Mouse (Mus musculus) liver, embryonic 14.5 days (tissue): ENCODE results near the gene Nyap2. TPM values are rescaled to one million over a fixed set of nuclear protein-coding genes. Genes with fewer than 3 reads are reported as not detected.
"Not testable (repeated sequence)": the region's sequence is repeated elsewhere in the genome, so short reads cannot be mapped to it uniquely, and the experiment has no call there.

Experiments used
- ATAC-seq: fragments of 200-750 bp; cut with Nextera tagmentation; 2 replicates; pipeline ENCODE4 v1.8.0; 2017; ENCODE audit warnings: moderate number of reproducible peaks, mild to moderate bottlenecking, moderate library complexity; ENCODE audit not compliant: insufficient read depth
- DNase-seq, 3 experiments: peaks; one replicate each; pipeline ENCODE4 v3.0.0-alpha.2; 2012 to 2013; ENCODE audit warnings: low read depth in 3 of 3, low spot score in 3 of 3
- H3K27ac ChIP-seq: fragments of 300-500 bp; sonication (generic); 2 replicates; pipeline ENCODE4 v1.5.1; 2014; ENCODE audit warnings: moderate library complexity, mild to moderate bottlenecking, control low read depth, inconsistent platforms
- H3K27me3 ChIP-seq: fragments of 300-500 bp; sonication (generic); 2 replicates; pipeline ENCODE4 v1.6.1; 2014; ENCODE audit warnings: mild to moderate bottlenecking, low read length, moderate library complexity; ENCODE audit not compliant: control insufficient read depth, insufficient read depth
- H3K36me3 ChIP-seq: fragments of 300-500 bp; sonication (generic); replicated peaks from 2 replicates; pipeline ENCODE4 v1.6.1; 2014; ENCODE audit warnings: low read depth; ENCODE audit not compliant: control insufficient read depth, insufficient read depth
- H3K4me1 ChIP-seq, 2 experiments: fragments of 200-500 bp in 1 of 2; fragments of 300-500 bp in 1 of 2; sonication (generic) in 1 of 2; replicated peaks; 2 replicates each; pipeline ENCODE4 v1.6.1; 2012 to 2014; ENCODE audit warnings: antibody characterized with exemption in 1 of 2, inconsistent platforms in 1 of 2, low read length in 1 of 2; ENCODE audit not compliant: control insufficient read depth in 2 of 2, insufficient read depth in 2 of 2
- H3K4me2 ChIP-seq: fragments of 300-500 bp; sonication (generic); 2 replicates; pipeline ENCODE4 v1.6.1; 2014; ENCODE audit warnings: low read depth, mild to moderate bottlenecking, control low read depth, moderate library complexity
- H3K4me3 ChIP-seq, 2 experiments: fragments of 200-500 bp in 1 of 2; fragments of 300-500 bp in 1 of 2; sonication (generic) in 1 of 2; 2 replicates each; pipeline ENCODE4 v1.5.1; 2012 to 2014; ENCODE audit warnings: low read depth in 2 of 2, low read length in 2 of 2, mild to moderate bottlenecking in 2 of 2, control low read depth in 1 of 2, inconsistent platforms in 1 of 2, moderate library complexity in 1 of 2; ENCODE audit not compliant: insufficient read depth in 1 of 2
- H3K9ac ChIP-seq: fragments of 300-500 bp; sonication (generic); replicated peaks from 2 replicates; pipeline ENCODE4 v1.6.1; 2014; ENCODE audit warnings: mild to moderate bottlenecking, control low read depth, moderate library complexity
- H3K9me3 ChIP-seq: fragments of 300-500 bp; sonication (generic); 2 replicates; pipeline ENCODE4 v1.6.1; 2016; ENCODE audit warnings: low read length, mixed read lengths; ENCODE audit not compliant: control insufficient read depth
- CTCF ChIP-seq: IDR thresholded peaks from 2 replicates; pipeline ENCODE4 v1.5.1; 2016; ENCODE audit warnings: antibody characterized with exemption, low read depth, control low read depth
- EP300 ChIP-seq: IDR thresholded peaks from 2 replicates; pipeline ENCODE4 v1.6.1; 2016; ENCODE audit warnings: antibody characterized with exemption, low read depth
- WGBS: fragments of 180-500 bp; shearing (Covaris S2); extraction: QIAGEN DNeasy Blood & Tissue Kit; methylation state at CpG from one replicate; pipeline ENCODE4 v1.1.7; 2014; ENCODE audit not compliant: insufficient replicate concordance; 5-methylcytosine and 5-hydroxymethylcytosine counted together
- polyA plus RNA-seq, 2 experiments: library from polyadenylated mRNA; depleted of rRNA in 1 of 2; stranded (reverse) in 1 of 2; unstranded in 1 of 2; fragments of >200 nt; fragmentation: Nextera tagmentation in 1 of 2; extraction: Ambion mirVana in 1 of 2; gene quantifications; 2 replicates each; pipeline versions ENCODE4 v1.2.1 to v1.2.3; 2012 to 2014

Nyap2 gene
- polyA plus RNA-seq, 2 experiments, result not detected

DNA sequence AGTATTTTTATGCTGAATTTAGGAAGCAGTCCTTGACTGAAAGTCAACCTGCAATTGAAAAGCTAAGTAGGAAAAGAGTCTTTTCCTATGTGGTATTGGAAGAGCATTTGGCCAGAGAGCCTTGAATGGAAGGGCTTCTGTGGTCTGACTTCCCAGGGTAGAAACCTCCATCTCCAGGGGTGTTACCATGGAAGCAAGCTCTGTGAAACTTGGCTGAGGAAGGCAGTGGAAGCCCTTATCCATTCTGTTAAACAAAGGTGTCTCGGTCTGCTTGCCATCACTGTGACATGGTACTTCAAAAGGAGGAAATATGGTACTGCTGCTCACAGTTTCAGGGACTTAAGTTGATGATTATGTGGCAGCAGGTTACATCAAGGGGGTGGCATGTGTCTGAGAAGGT, 143.0 kb downstream of the Nyap2 start:
- ATAC-seq, result no peak
- Histone ChIP-seq H3K27ac (no peak overlapping the region), H3K4me1 (no peaks in the 10 kb centered on the region), H3K9me3 (no peaks in the 10 kb centered on the region), H3K4me3 (no peak overlapping the region), H3K27me3 (no peaks in the 10 kb centered on the region), H3K36me3 (no peaks in the 10 kb centered on the region), H3K9ac (no peak overlapping the region), H3K4me2 (no peak overlapping the region)
- no peak for TF ChIP-seq EP300
- no peak for TF ChIP-seq CTCF
- WGBS, result 21% methylated on average over 1 of the region's 1 CpGs
- no peak for DNase-seq

DNA sequence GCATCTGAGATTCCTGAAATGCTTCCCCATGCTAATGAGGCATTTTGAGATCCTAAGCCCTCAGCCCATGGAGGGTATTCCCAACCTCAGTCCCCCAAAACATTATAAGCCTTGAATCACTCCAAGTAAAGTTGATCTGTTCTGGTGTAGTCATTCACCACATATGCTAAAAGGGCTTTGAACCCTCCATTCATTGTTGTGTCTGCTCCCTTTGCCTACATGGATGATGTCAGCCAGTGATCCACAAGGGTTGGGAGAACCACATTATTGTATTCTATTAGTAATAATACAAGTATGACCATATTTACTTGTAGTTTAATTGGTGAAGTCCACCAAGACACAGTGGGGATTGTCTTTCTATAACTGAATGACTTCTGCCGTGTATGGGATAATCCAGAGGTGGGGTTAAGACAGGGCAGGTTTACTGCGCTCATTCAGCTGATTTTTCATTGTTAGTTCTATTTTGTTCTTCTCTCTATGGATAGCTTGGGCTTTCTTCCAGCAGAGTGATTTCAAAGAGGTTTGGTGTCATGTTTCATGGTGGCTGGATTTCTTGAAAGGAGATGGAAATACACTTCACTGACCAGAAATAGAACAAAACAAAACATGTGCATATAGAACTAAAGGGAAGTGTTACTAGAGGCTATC, 155.1 kb downstream of the Nyap2 start:
- WGBS, result 73% methylated on average over 2 of the region's 2 CpGs
- Histone ChIP-seq H3K9me3 (no peaks in the 10 kb centered on the region), H3K27me3 (no peaks in the 10 kb centered on the region), H3K4me2 (no peak overlapping the region), H3K9ac (no peak overlapping the region), H3K4me3 (no peak overlapping the region), H3K27ac (no peak overlapping the region), H3K36me3 (no peaks in the 10 kb centered on the region), H3K4me1 (no peaks in the 10 kb centered on the region)
- no peak for DNase-seq
- TF ChIP-seq CTCF (no peak), EP300 (no peak)
- ATAC-seq, result no peak

GRCm38 (mm10) chr1:81232407-81232789, 155.6 kb downstream of the Nyap2 start:
- H3K4me2 ChIP-seq, DNase-seq: not testable (repeated sequence)
- 54% methylated on average over 5 of the region's 5 CpGs for WGBS

DNA sequence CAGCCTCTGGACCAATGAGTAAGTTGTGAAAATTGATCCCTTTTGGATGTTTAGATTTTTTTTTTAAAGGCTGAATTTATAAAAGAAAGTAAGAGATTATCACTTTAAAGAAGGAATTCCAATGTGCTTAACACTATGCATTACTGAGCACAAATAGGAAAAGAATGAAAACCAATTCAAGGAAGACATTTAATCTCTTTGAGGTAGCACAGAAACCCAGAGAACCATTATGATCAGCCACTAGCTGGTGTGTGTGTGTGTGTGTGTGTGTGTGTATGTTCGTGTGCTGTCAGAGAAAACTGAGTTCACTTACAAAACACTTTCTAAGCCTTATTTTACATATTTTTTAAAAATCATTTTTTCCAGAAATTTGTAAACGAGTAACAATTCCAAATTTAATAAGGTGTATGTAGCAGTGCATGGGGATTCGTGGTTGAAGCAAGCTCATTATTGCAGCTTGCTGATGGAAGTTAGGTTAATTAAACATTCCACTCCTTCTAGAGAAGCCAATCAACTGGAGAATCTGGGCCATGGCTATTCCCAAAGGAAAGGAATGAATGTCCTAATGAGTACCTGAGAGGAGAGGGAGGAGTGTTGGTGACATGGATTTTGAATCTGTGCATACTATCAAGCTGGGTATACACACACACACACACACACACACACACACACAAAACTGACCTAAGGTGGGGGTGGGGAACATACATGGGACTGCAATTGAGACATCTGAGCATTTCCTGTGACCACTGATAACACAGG, 171.9 kb downstream of the Nyap2 start:
- Histone ChIP-seq H3K36me3 (no peaks in the 10 kb centered on the region), H3K9ac (no peak overlapping the region), H3K27me3 (no peaks in the 10 kb centered on the region), H3K9me3 (no peaks in the 10 kb centered on the region), H3K27ac (no peak overlapping the region), H3K4me1 (no peaks in the 10 kb centered on the region), H3K4me3 (no peak overlapping the region), H3K4me2 (no peak overlapping the region)
- TF ChIP-seq CTCF (no peak), EP300 (no peak)
- WGBS, result 54% methylated on average over 3 of the region's 3 CpGs
- no peak for DNase-seq
- ATAC-seq, result no peak

More at GRCm38 (mm10) chr1:81232407-81232789, 155.6 kb downstream of the Nyap2 start:
- not testable (repeated sequence) for H3K27ac ChIP-seq, ATAC-seq, H3K4me1 ChIP-seq, H3K27me3 ChIP-seq, H3K9me3 ChIP-seq, H3K9ac ChIP-seq, H3K4me3 ChIP-seq, H3K36me3 ChIP-seq

GRCm38 (mm10) chr1:81250068-81250467, 173.3 kb downstream of the Nyap2 start:
- DNase-seq (no peak), ATAC-seq (no peak)
- TF ChIP-seq EP300 (no peak), CTCF (no peak)
- H3K27ac ChIP-seq, result no peak overlapping the region
- no peaks in the 10 kb centered on the region for H3K27me3 ChIP-seq
- no peak overlapping the region for H3K9ac ChIP-seq
- H3K36me3 ChIP-seq, result no peaks in the 10 kb centered on the region
- no peaks in the 10 kb centered on the region for H3K9me3 ChIP-seq
- no peak overlapping the region for H3K4me3 ChIP-seq
- no peaks in the 10 kb centered on the region for H3K4me1 ChIP-seq
- no peak overlapping the region for H3K4me2 ChIP-seq
- WGBS, result 72% methylated on average over 11 of the region's 11 CpGs
